Mouse (Mus musculus) heart, postnatal 10 days (tissue): ENCODE results near the gene Trim25. TPM values are rescaled to one million over a fixed set of nuclear protein-coding genes. Genes with fewer than 3 reads are reported as not detected.

Experiments
- DNase-seq, 2 experiments: peaks; one replicate each; pipeline ENCODE4 v3.0.0; 2021
- intact Hi-C: fragments of 180-260 bp; cut with DNase I; formaldehyde crosslinking; loops from one replicate; pipeline ENCODE4 v1.15.1; 2025
- total RNA-seq, 2 experiments: library from RNA; stranded (reverse); gene quantifications; 2 replicates each; pipeline ENCODE4 v1.2.3; 2021

Trim25 gene
- total RNA-seq, 2 experiments from 2014 or later = 32.9 to 33.3 TPM

- intact Hi-C loops = no loop called here
- peak in 1 of 2 experiments; percentile 48 for DNase-seq
These were observed 56.9 kb downstream of the Trim25 start for GRCm38 (mm10) chr11:89055931-89056690.

GRCm38 (mm10) chr11:89058515-89059270, 59.5 kb downstream of the Trim25 start:
- intact Hi-C loops = no loop called here
- peak in 1 of 2 experiments; percentile 38 for DNase-seq

- DNase-seq = no peak
- intact Hi-C loops = no loop called here
These were observed 60.8 kb downstream of the Trim25 start for GRCm38 (mm10) chr11:89059919-89060422.

DNA sequence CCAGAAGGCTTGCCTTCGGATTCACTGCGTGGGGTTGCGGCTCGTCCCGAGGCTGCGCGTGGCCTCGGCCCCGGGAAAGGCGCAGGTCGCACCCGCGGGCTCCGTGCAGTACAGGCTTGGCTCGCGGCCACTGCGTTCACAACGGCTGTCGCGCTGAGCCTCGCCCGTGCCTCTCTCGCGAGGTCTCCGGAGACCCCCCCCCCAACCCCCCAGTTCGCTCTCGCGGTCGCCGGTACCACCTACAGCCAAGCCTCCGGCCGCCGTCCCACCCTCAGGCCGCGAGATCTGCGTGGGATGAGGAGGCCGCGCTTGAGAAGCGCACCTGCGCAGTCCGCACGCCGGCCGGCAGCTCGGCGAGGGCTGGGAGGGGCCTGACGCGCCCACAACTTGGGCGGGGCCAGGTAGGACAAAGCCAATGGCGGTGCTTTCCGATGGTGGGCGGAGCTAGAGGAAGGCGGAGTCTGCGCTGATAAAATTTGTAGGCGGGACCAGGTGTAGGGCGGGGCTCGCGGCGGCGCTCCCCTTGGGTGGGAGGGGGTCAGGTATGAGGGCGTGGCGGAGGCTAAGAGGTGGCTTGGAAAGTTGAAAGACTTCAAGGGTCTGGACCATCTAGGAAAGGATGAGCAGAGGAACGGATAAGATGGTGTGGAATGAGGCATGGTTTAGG, 61.4 kb downstream of the Trim25 start:
- intact Hi-C loops = no loop called here

GRCm38 (mm10) chr11:89061362-89061761, 62.2 kb downstream of the Trim25 start:
- DNase-seq = no peak
- intact Hi-C loops = no loop called here

More for the DNA sequence above, 61.4 kb downstream of the Trim25 start:
- DNase-seq = peak; percentile 92

DNA sequence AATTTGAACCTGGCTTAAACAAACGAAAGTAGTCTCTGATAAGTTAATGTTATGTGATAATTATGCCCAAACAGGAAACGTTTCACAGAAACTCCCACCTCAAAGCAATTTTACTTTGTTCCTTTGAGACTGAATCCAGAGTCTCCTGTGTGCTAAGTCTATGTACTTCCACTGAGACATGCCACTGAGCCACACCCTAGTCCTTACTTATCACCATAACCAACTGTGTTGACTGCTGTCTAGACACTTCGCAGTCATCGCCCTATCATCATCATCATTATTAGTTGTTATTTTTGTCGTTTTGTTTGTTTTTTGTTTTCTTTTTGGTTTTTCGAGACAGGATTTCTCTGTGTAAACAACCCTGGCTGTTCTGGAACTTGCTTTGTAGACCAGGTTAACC, 65.1 kb downstream of the Trim25 start:
- intact Hi-C loops = no loop called here
- DNase-seq = no peak

GRCm38 (mm10) chr11:89065297-89065696, 66.1 kb downstream of the Trim25 start:
- intact Hi-C loops = no loop called here
- no peak for DNase-seq

DNA sequence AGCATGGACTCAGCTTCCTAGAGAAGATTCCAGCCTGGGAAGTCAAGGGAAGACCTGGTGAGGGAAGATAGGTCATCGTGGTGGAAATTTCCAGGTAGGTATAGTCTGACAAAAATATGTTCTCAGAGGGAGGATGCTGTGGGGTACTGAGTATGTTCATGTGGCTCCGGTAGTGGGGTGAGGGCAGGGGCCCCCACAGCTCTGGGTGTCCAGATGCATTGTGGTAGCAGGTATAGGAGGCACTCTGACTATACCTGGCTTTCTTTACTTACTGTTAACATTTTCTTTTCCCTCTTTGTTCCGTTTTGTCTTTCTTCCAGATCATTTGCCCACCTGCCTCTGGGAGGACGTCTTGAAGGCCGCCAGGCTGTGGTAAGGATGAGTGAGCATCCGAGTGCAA, 67.0 kb downstream of the Trim25 start:
- no peak for DNase-seq
- intact Hi-C loops = no loop called here

DNA sequence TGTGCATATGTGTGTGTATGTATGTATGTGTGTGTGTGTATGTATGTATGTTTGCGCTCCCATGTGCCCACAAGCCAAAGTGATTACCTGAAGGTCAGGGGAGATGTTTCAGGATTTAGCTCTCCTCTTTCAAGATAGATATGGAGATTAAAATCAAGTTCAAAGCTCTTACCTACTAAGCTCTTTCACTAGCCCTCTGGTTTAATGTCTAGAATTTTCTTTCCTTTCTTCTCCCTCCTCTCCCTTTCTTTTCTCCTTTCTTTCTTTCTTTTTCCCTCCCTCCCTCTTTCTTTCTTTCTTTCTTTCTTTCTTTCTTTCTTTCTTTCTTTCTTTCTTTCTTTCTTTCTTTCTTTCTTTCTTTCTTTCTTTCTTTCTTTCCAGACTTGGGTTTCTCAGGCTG, 67.6 kb downstream of the Trim25 start, which contains the start of gene Dgke:
Dgke (minus strand) TSS at position 101 of the 400 bp plus-strand sequence.
- intact Hi-C loops = no loop called here
- no peak for DNase-seq

GRCm38 (mm10) chr11:89067301-89067822, 68.2 kb downstream of the Trim25 start:
- DNase-seq = peak; percentile 45 to 46
- intact Hi-C loops = no loop called here

GRCm38 (mm10) chr11:89067871-89068490, 68.8 kb downstream of the Trim25 start:
- no peak for DNase-seq

DNA sequence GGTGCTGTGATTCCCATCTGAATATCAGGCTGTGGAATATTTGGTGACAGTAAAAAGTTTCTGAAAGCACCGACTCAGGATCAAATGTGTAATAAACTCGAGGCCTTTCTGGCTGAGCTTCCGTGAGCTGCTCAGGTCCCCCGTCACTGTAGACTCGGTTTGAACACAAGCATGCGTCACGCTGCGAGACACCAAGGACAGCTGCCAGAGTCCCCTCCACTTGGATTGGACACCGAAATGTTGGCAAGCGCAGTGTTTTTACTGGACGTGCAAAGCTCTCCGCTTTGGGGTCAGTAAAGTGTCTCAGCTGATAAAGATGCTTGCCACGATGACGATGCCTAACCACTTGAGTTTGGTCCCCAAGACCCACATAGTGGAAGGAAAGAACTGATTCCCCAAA, 69.5 kb downstream of the Trim25 start:
- peak; percentile 63 to 67 for DNase-seq

More at GRCm38 (mm10) chr11:89067871-89068490, 68.8 kb downstream of the Trim25 start:
- intact Hi-C loops = no loop called here

DNA sequence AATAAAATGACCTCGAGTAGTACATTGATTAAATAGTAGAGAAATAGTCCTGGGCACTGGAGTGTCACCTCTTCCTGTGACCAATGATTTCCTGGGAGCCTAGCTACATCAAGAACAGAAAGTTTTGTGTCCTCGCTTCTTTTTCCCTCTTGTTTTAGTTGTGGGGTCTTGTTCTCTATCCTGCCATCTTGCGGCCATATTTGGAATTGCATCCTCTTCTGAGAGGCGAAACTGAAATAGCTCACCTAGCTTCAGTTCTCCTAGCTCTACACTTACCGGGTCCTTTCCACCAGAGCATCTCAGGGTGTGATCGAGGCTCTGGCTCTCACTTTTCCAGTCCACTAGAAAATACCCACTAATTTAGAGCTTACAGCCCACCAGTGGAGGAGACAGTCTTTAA, 70.1 kb downstream of the Trim25 start:
- peak; percentile 74 to 84 for DNase-seq
- intact Hi-C loops = loop anchor here (1.0 kb wide), 1 partner anchor 80 kb away; no protein-coding TSS in a partner anchor

More for the DNA sequence above, 69.5 kb downstream of the Trim25 start:
- intact Hi-C loops = loop anchor here (1.0 kb wide), 1 partner anchor 79 kb away; no protein-coding TSS in a partner anchor

Other genes with a start within 250 kb of the Trim25 start
- 100 to 1,000 TPM; 110 to 122 TPM for gene Akap1, start 134.8 kb upstream of the Trim25 start, total RNA-seq
- 10 to 100 TPM; 34.2 to 34.6 TPM for gene Scpep1, start 43.9 kb upstream of the Trim25 start, total RNA-seq
- not detected for gene Elobl, start 32.4 kb upstream of the Trim25 start, total RNA-seq
- gene Coil, start 29.1 kb upstream of the Trim25 start, total RNA-seq = 1 to 10 TPM; 6.0 to 7.5 TPM
- gene Dgke, start 67.5 kb downstream of the Trim25 start, total RNA-seq = 10 to 100 TPM; 13.1 to 13.5 TPM
- gene Gm525, start 74.5 kb downstream of the Trim25 start, total RNA-seq = not detected